Mouse (Mus musculus) embryonic facial prominence, embryonic 12.5 days (tissue): ENCODE data around the gene Cdc5l. TPM values are rescaled to one million over a fixed set of nuclear protein-coding genes. Genes with fewer than 3 reads are reported as not detected.

ENCODE experiments used
- ATAC-seq: fragments of 200-750 bp; cut with Nextera tagmentation; 2 replicates; pipeline ENCODE4 v1.8.0; 2017; ENCODE audit not compliant: insufficient number of reproducible peaks, insufficient read depth, low FRiP score, low TSS enrichment
- H3K27ac ChIP-seq: fragments of 300-500 bp; sonication (generic); 2 replicates; pipeline ENCODE4 v1.5.1; 2016; ENCODE audit warnings: mild to moderate bottlenecking
- H3K27me3 ChIP-seq: fragments of 300-500 bp; sonication (generic); 2 replicates; pipeline ENCODE4 v1.6.1; 2016; ENCODE audit warnings: mild to moderate bottlenecking, moderate library complexity
- H3K36me3 ChIP-seq: fragments of 300-500 bp; sonication (generic); 2 replicates; pipeline ENCODE4 v1.6.1; 2016; ENCODE audit warnings: mild to moderate bottlenecking
- H3K4me1 ChIP-seq: fragments of 300-500 bp; sonication (generic); 2 replicates; pipeline ENCODE4 v1.6.1; 2016
- H3K4me2 ChIP-seq: fragments of 300-500 bp; sonication (generic); replicated peaks from 2 replicates; pipeline ENCODE4 v1.6.1; 2016; ENCODE audit warnings: mild to moderate bottlenecking, moderate library complexity
- H3K4me3 ChIP-seq: fragments of 300-500 bp; sonication (generic); 2 replicates; pipeline ENCODE4 v1.5.1; 2016; ENCODE audit warnings: mild to moderate bottlenecking
- H3K9ac ChIP-seq: fragments of 300-500 bp; sonication (generic); 2 replicates; pipeline ENCODE4 v1.6.1; 2016; ENCODE audit warnings: mild to moderate bottlenecking, moderate library complexity
- H3K9me3 ChIP-seq: fragments of 300-500 bp; sonication (generic); 2 replicates; pipeline ENCODE4 v1.6.1; 2016; ENCODE audit warnings: mild to moderate bottlenecking, moderate library complexity
- WGBS: fragments of 180-500 bp; shearing (Covaris S2); methylation state at CpG from one replicate; pipeline ENCODE4 v1.1.7; 2016; 5-methylcytosine and 5-hydroxymethylcytosine counted together
- polyA plus RNA-seq: library from polyadenylated mRNA; unstranded; fragments of >200 nt; fragmentation: Nextera tagmentation; extraction: Ambion mirVana; gene quantifications from 2 replicates; pipeline ENCODE4 v1.2.1, GENCODE M21; 2016

Gene Cdc5l
- 76.4 and 76.6 TPM in 2 replicates for polyA plus RNA-seq

DNA sequence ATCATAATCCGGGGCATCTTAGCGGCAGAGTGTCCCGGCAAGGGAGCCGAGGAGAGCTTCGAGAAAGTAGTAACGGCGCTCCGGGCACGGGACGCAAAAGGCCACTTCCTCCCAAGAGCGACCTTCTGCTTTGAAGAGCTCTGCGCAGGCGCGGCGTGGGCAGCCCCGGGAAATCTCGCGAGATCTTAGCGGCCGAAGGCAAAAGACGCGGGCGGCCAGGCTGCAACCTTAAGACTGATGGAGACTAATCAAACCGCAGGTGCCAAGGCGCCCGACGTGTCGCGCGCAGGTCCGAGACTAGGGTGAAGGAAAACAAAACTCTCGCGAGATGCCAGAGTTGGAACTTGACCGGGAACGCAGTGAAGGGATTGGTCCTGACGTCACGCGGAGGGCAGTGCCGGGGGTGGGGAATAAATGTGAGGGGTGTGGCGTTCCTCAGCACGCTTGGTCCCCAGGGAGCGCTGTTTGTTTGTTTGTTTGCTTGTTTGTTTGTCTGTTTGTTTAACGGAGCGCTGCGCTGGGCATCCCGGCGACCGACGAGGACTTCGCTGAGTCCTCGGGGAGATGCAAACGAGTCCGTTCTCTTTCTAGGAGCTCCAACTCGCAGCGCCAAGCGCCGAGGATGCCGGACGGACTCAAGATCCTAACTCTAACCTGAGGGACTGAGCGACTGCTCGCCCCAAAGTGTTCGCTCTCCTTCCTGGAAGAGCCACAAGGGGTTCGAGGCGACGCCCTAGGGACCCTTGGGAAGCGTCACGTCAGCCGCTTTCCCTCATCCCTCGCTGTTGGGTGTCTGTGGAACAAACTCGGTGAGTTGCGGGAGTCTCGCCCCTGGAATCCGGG lies at the start of gene Cdc5l:
Gene Cdc5l (minus strand): TSS at position 319 of the 843 bp plus-strand sequence.
- under 1% methylated on average over 73 of the region's 73 CpGs for whole genome bisulfite sequencing
- H3K27me3 ChIP-seq, result no peaks in the 10 kb centered on the region
- peak; percentile 96 for ATAC-seq

DNA sequence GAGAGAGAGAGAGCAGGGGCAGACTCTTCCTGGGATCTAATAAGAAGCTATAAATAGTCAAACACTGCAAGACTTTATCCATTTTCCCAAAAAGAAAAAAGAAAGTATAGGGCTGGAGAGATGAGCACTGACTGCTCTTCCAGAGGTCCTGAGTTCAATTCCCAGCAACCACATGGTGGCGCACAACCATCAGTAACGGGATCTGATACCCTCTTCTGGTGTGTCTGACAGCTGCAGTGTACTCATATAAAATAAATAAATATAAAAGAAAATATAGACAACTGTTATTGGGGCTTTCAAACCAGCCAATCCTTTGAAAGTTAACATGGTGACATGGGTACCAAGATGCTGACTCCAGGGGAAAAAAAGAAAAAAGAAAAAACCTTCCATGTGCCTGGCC lies 46.9 kb upstream of the Cdc5l start:
- H3K4me1 ChIP-seq, result no peaks in the 10 kb centered on the region; the same call in 1 of the 2 replicates
- H3K27me3 ChIP-seq, result peaks cover 21% of the 10 kb centered on the region
- ATAC-seq, result no peak
- H3K27ac ChIP-seq, result no peak overlapping the region
- no peak overlapping the region for H3K4me3 ChIP-seq
- whole genome bisulfite sequencing, result 33% methylated on average over 2 of the region's 2 CpGs
- H3K9me3 ChIP-seq, result peaks cover 6% of the 10 kb centered on the region
- H3K36me3 ChIP-seq, result no peaks in the 10 kb centered on the region
- no peak overlapping the region for H3K4me2 ChIP-seq
- no peak overlapping the region for H3K9ac ChIP-seq

More for the DNA sequence above, at the start of gene Cdc5l:
- H3K27ac ChIP-seq, result peak within 1 kb of the TSS; percentile 96
- H3K36me3 ChIP-seq, result no peaks in the 10 kb centered on the region
- peak within 1 kb of the TSS; percentile 96 for H3K9ac ChIP-seq
- H3K4me1 ChIP-seq, result peaks cover 19% of the 10 kb centered on the region
- H3K4me2 ChIP-seq, result peak within 1 kb of the TSS; percentile 91
- peak within 1 kb of the TSS; percentile 88 for H3K4me3 ChIP-seq
- H3K9me3 ChIP-seq, result no peaks in the 10 kb centered on the region

DNA sequence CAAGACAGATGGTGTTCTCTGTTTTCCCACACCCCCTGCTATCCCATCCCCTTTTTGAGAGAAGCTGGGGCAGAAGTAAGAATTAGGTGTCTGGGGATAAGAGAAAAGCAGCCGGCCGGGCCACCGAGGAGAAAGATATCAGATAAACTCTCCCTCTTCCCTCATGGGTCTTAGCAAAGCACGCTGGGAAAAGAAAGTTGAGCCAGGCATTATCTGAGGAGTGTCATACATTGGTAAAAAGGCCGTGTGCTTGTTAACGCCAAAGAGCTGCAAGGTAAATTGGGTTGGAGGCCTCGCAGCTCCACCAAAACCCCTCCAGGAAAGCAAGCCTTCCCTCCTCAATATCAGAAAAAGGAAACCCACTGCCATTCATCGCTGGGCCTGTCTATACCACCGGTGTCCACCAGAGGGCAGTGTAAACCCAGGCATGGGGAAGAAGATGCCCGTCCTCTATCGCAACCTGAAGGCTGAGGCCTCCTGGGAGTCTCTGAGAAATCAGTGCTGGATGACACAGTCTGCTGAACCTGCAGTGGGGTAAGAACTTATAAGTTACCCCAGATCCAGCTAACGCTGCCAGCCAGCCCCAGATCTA lies 44.8 kb upstream of the Cdc5l start:
- Histone ChIP-seq H3K9me3 (peaks cover 6% of the 10 kb centered on the region), H3K36me3 (no peaks in the 10 kb centered on the region), H3K9ac (no peak overlapping the region), H3K4me3 (no peak overlapping the region), H3K4me2 (no peak overlapping the region), H3K4me1 (peaks cover 3% of the 10 kb centered on the region; the same call in 1 of the 2 replicates), H3K27me3 (peaks cover 37% of the 10 kb centered on the region), H3K27ac (no peak overlapping the region)
- WGBS, result 17% methylated on average over 12 of the region's 12 CpGs
- no peak for ATAC-seq

DNA sequence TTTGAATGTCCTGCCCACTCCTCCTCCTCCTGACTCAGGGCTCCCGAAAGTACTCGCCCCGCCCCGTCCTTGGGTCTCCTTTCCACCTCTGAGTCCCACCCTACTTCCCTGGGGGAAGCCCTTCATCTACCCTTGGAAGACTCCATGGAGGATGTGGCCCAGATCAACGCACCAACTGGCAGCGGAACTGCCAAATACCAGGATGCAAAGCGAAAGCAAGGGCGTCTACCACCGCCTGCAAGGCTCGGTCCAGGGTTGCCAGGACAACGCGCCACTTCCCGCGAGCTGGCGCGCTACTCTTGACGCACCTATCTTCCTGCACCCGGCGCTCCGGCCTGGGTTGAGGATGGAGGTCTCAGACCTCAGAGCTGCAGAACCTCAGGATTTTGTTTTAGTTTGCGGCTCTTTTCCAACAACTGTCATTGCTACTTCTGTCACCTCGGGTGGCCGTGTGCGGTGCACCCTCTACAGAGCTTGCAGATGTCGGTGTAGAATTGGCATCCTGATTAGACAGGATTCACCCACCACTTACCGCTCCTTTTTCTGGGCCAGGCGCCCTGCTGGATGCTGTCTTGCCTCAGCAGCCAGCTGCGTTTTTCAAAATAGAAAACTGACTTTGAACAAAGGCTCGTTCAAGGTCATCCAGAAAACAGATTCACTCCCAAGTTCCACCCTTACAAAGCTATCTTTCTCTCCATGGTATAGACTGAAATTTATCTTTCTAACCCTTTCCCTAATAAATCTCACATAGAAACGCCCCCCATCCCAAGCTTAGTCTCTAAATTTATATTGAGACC lies 41.3 kb upstream of the Cdc5l start, which contains the start of gene Spats1:
Gene Spats1 (minus strand): TSS at position 747 of the 797 bp plus-strand sequence.
- 6% methylated on average over 30 of the region's 30 CpGs for WGBS

DNA sequence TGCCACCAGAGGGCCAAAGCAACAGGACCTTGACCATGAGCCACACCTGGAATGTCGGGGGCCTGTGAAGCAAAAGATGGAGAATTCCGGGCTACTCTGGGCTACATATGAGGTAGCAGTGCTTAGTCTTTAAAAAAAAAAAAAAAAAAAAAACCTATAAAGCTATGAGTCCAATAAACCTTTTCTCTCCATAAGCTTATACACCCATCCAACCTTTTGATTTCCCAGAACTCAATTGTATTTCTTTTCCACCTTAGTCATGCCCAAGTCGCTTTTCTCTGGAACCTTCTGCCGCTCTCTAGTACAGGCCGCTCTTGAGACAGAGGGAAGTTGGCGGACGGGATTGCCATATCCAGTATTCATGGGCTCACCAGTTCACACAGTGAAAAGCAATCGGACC lies 40.6 kb upstream of the Cdc5l start:
- Histone ChIP-seq H3K4me3 (peak overlapping the region; percentile 32; the same call in 1 of the 2 replicates), H3K4me1 (peaks cover 3% of the 10 kb centered on the region; the same call in 1 of the 2 replicates), H3K36me3 (no peaks in the 10 kb centered on the region), H3K9me3 (no peaks in the 10 kb centered on the region), H3K9ac (no peak overlapping the region), H3K4me2 (peak overlapping the region; percentile 52), H3K27ac (no peak overlapping the region), H3K27me3 (peaks cover 38% of the 10 kb centered on the region)
- 74% methylated on average over 8 of the region's 8 CpGs for WGBS
- ATAC-seq, result no peak

More for the DNA sequence above, 41.3 kb upstream of the Cdc5l start, which contains the start of gene Spats1:
- Histone ChIP-seq H3K27ac (no peak within 1 kb of the TSS), H3K9me3 (no peaks in the 10 kb centered on the region), H3K9ac (peak within 1 kb of the TSS; percentile 36; the same call in 1 of the 2 replicates), H3K4me3 (peak within 1 kb of the TSS; percentile 32), H3K4me2 (peak within 1 kb of the TSS; percentile 52), H3K4me1 (peaks cover 3% of the 10 kb centered on the region; the same call in 1 of the 2 replicates), H3K27me3 (peaks cover 38% of the 10 kb centered on the region), H3K36me3 (no peaks in the 10 kb centered on the region)
- ATAC-seq, result 0 out of 2 replicates have a peak, but pooled peaks have one; percentile 42

DNA sequence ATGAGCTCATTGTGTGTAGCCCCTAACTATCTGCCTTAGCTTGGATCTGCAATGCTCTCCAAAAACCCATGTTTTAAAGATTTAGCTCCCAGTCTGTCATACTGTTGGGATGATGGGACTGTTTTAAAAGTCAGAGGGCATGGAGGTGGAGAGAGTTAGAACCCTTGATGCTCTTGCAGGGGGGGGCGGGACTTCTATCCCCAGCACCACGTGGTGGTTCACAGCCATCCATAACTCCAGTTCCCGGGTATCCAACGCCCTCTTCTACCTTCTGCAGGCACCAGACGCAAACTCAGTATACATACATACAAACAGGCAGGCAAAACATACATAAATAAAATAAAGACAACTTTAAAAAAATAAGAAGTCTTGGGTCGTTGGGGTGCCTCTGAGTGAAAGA lies 40.1 kb upstream of the Cdc5l start:
- Histone ChIP-seq H3K36me3 (no peaks in the 10 kb centered on the region), H3K4me3 (no peak overlapping the region), H3K4me1 (peaks cover 3% of the 10 kb centered on the region; the same call in 1 of the 2 replicates), H3K27ac (no peak overlapping the region), H3K9me3 (no peaks in the 10 kb centered on the region), H3K9ac (no peak overlapping the region), H3K27me3 (peaks cover 38% of the 10 kb centered on the region), H3K4me2 (no peak overlapping the region)
- ATAC-seq, result no peak
- WGBS, result 69% methylated on average over 6 of the region's 6 CpGs

DNA sequence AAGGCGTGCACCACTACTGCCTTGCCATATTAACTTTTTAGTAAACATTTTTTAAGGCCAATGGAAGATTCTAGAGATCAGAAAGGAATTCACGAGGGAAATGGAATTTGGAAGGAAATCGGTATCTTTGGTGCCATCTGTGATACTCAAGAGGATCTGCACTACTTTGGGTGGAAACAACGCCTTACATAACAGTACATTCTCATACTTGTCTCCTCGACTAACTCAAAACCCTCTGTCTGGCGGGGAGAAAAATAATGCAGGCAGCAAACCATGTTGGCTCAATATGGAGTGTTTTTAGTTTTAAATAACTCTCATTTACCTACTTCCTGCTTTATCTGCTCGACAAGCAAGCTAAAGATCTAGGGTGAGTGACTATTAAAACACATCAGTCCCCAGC lies 37.2 kb upstream of the Cdc5l start:
- no peak overlapping the region for H3K27ac ChIP-seq
- H3K4me1 ChIP-seq, result 0 out of 2 replicates have a peak, but pooled peaks cover 3% of the 10 kb centered on the region
- H3K4me2 ChIP-seq, result no peak overlapping the region
- WGBS, result 81% methylated on average over 7 of the region's 7 CpGs
- H3K36me3 ChIP-seq, result no peaks in the 10 kb centered on the region
- H3K9ac ChIP-seq, result no peak overlapping the region
- peaks cover 20% of the 10 kb centered on the region for H3K27me3 ChIP-seq
- no peak for ATAC-seq
- H3K9me3 ChIP-seq, result peaks cover 4% of the 10 kb centered on the region; the same call in 1 of the 2 replicates
- no peak overlapping the region for H3K4me3 ChIP-seq

DNA sequence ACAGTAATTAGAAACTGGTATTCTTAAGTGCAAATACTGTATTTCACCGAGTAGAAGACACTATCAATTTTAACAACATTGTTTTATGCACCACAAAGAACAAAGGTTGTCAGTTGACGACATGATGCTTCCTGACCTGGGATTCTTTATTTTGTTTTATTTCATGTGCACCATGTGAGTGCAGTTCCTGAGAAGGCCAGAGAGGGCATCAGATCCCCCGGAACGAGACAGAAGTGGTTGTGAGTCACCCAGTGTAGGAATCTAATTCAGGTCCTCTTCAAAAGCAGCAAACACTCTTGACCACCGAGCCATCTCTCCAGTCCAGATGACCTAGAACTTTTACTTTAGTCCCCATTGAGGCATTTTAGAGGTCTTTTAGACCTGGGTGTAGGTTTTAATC lies 34.8 kb upstream of the Cdc5l start:
- WGBS, result 85% methylated on average over 5 of the region's 5 CpGs
- H3K4me1 ChIP-seq, result no peaks in the 10 kb centered on the region
- no peak overlapping the region for H3K27ac ChIP-seq
- 0 out of 2 replicates have a peak, but pooled peaks cover under 1% of the 10 kb centered on the region for H3K27me3 ChIP-seq
- no peak overlapping the region for H3K4me3 ChIP-seq
- H3K9ac ChIP-seq, result no peak overlapping the region
- H3K4me2 ChIP-seq, result no peak overlapping the region
- H3K36me3 ChIP-seq, result no peaks in the 10 kb centered on the region
- peaks cover 4% of the 10 kb centered on the region; the same call in 1 of the 2 replicates for H3K9me3 ChIP-seq
- no peak for ATAC-seq

DNA sequence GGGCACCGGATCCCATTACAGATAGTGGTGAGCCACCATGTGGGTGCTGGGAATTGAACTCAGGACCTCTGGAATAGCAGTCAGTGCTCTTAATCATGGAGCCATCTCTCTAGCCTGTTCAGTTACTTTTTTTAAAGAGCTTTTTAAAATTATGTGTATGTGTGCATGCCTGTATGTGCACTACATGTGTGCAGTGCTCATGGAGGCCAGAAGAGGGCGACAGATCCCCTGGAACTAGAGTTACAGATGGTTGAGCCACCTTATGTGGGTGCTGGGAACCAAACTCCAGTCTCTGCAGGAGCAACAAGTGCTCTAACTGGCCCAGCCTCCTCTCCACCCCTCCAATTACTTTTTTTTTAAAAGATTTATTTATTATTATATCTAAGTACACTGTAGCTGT lies 33.2 kb upstream of the Cdc5l start:
- H3K4me3 ChIP-seq, result no peak overlapping the region
- peaks cover 4% of the 10 kb centered on the region; the same call in 1 of the 2 replicates for H3K9me3 ChIP-seq
- ATAC-seq, result no peak
- 79% methylated on average over 2 of the region's 2 CpGs for WGBS
- no peak overlapping the region for H3K27ac ChIP-seq
- H3K4me2 ChIP-seq, result no peak overlapping the region
- H3K9ac ChIP-seq, result no peak overlapping the region
- no peaks in the 10 kb centered on the region for H3K36me3 ChIP-seq
- H3K4me1 ChIP-seq, result no peaks in the 10 kb centered on the region
- H3K27me3 ChIP-seq, result no peaks in the 10 kb centered on the region

DNA sequence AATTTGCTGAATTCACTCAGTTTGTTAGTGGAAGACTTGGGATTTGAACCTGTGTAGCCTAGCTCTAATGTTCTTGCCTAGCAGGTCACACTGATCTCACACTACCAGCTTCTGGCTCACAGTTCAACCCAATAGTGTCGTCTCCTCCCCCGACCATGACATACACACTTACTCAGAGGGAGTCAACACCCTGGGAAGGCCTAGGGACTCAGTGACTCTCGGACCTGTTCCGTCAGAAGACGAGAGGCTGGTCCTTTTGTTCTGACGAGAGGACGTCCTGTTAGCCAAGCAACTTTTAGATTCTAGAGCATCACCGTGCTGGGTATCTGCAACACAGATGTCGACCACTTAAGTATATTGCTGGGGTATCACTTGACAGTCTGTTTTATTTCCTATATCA lies 30.7 kb upstream of the Cdc5l start:
- Histone ChIP-seq H3K4me1 (no peaks in the 10 kb centered on the region), H3K4me2 (no peak overlapping the region), H3K27me3 (no peaks in the 10 kb centered on the region), H3K4me3 (no peak overlapping the region), H3K36me3 (no peaks in the 10 kb centered on the region), H3K27ac (no peak overlapping the region), H3K9ac (no peak overlapping the region), H3K9me3 (peaks cover 4% of the 10 kb centered on the region; the same call in 1 of the 2 replicates)
- 81% methylated on average over 9 of the region's 9 CpGs for WGBS
- no peak for ATAC-seq

DNA sequence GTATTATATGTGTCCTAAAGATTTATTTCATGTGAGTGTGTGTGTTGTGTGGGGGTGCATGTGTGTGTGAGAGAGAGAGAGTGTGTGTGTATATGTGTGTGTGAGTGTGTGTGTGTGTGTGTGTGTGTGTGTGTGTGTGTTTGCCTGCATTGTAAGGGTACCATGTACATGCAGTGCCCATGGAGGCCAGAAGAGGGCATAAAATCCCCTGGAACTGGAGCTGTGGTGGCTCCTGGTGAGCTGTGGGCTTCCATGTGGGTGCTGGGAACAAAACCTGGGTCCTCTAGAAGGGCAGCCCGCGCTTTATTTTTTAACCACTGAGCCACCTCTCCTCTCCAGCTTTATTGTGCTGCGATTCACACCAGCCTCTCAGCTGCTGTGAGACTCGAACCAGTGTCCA lies 29.0 kb upstream of the Cdc5l start:
- Histone ChIP-seq H3K9me3 (peaks cover 4% of the 10 kb centered on the region; the same call in 1 of the 2 replicates), H3K4me1 (no peaks in the 10 kb centered on the region), H3K9ac (no peak overlapping the region), H3K36me3 (no peaks in the 10 kb centered on the region), H3K4me2 (no peak overlapping the region), H3K27me3 (no peaks in the 10 kb centered on the region), H3K4me3 (no peak overlapping the region), H3K27ac (no peak overlapping the region)
- ATAC-seq, result no peak
- WGBS, result 99% methylated on average over 4 of the region's 4 CpGs
